Mouse (Mus musculus): ENCODE data around the gene Usp39. TPM values are rescaled to one million over a fixed set of nuclear protein-coding genes. Genes with fewer than 3 reads are reported as not detected.

Gene Usp39
- polyA plus RNA-seq, 1 experiment from 2014 or later, result 113 TPM

DNA sequence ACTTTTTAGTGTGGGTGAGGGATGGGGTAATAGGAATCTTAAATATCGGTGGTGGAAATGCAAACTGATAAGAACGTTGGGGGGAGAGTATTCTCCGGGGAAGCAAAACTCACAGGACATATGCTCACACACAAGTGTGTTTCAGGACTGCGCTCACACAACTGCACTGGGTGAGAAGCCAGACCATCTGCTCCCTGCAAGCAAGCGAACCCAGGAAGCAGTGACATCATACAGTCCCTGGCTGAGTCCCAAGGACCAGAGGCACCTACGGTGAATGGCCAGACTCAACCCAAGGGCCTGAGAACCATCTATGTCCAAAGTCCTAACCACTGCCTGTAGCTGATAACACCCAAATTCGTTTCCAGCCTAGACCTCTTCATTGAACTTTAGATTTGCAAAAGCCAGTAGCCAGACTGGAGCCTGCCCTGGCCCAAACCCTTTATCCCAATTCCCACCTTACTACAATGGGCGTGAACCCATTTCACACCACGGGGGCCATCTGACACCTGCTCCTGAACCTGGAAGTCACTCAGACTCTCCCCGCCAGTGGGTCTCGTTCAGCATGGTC, 73.9 kb downstream of the Usp39 start:
- ATAC-seq (replicated peaks; ENCODE audit: low FRiP score), result no peak
- H3K36me3 ChIP-seq (ENCODE audit: control insufficient read depth, insufficient read depth, low read length), result no peaks in the 10 kb centered on the region
- no peaks in the 10 kb centered on the region for H3K9me3 ChIP-seq (ENCODE audit: control insufficient read depth, low read length)
- H3K4me3 ChIP-seq (ENCODE audit: low read depth, low read length), result no peak overlapping the region
- H3K9ac ChIP-seq (ENCODE audit: low read length), result no peak overlapping the region
- WGBS, result 89% methylated on average over 11 of the region's 11 CpGs
- H3K27me3 ChIP-seq (ENCODE audit: control insufficient read depth, insufficient read depth, low read length), result no peaks in the 10 kb centered on the region
- no peak overlapping the region for H3K4me2 ChIP-seq (ENCODE audit: low read depth, low read length, severe bottlenecking)
- no peak for DNase-seq (ENCODE audit: low spot score)
- H3K4me1 ChIP-seq (replicated peaks; ENCODE audit: control insufficient read depth, insufficient read depth, low read length), result no peaks in the 10 kb centered on the region
- no peak overlapping the region for H3K27ac ChIP-seq (ENCODE audit: low read depth, low read length)

DNA sequence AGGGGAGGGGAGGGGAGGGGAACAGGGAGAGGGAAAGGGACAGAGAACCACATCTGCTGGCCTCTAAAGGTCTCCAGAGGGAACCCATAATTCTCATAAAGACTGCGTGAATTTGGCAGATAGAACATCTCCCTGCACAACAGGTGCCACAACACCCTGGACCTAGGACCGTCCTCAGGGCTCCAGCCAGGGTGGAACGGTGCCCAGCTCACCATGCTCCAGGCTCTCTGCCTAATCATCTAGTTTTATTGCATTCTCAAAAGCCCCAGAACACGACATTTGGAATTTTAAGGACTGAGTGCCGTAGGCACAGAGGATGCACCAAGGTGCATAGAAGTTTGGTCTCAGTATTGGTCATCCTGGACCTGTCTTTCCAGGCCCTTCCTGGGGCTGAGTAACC, 74.7 kb downstream of the Usp39 start:
- H3K4me2 ChIP-seq (ENCODE audit: low read depth, low read length, severe bottlenecking), result no peak overlapping the region
- ATAC-seq (replicated peaks; ENCODE audit: low FRiP score) (no peak), DNase-seq (ENCODE audit: low spot score) (no peak)
- H3K36me3 ChIP-seq (ENCODE audit: control insufficient read depth, insufficient read depth, low read length), result no peaks in the 10 kb centered on the region
- H3K27ac ChIP-seq (ENCODE audit: low read depth, low read length), result no peak overlapping the region
- no peak overlapping the region for H3K4me3 ChIP-seq (ENCODE audit: low read depth, low read length)
- no peaks in the 10 kb centered on the region for H3K9me3 ChIP-seq (ENCODE audit: control insufficient read depth, low read length)
- H3K4me1 ChIP-seq (replicated peaks; ENCODE audit: control insufficient read depth, insufficient read depth, low read length), result no peaks in the 10 kb centered on the region
- H3K9ac ChIP-seq (ENCODE audit: low read length), result no peak overlapping the region
- WGBS, result 96% methylated on average over 5 of the region's 5 CpGs
- no peaks in the 10 kb centered on the region for H3K27me3 ChIP-seq (ENCODE audit: control insufficient read depth, insufficient read depth, low read length)

Other genes starting within 250 kb of the Usp39 start
- 40.4 and 43.3 TPM in 2 replicates for gene St3gal5, start 247.6 kb downstream of the Usp39 start, polyA plus RNA-seq (2014; fragmentation: Nextera tagmentation; extraction: Ambion mirVana)
- 10.8 and 11.8 TPM in 2 replicates for gene Atoh8, start 109.6 kb downstream of the Usp39 start, polyA plus RNA-seq (2014; fragmentation: Nextera tagmentation; extraction: Ambion mirVana)
- gene Sftpb, start 40.6 kb downstream of the Usp39 start, polyA plus RNA-seq (2014; fragmentation: Nextera tagmentation; extraction: Ambion mirVana), result not detected in 2 replicates
- gene 0610030E20Rik, start 2.1 kb upstream of the Usp39 start, polyA plus RNA-seq (2014; fragmentation: Nextera tagmentation; extraction: Ambion mirVana), result 21.4 and 21.5 TPM in 2 replicates
- gene Tmem150a, start 10.3 kb upstream of the Usp39 start, polyA plus RNA-seq (2014; fragmentation: Nextera tagmentation; extraction: Ambion mirVana), result 4.2 and 4.6 TPM in 2 replicates
- 102 and 106 TPM in 2 replicates for gene Rnf181, start 21.8 kb upstream of the Usp39 start, polyA plus RNA-seq (2014; fragmentation: Nextera tagmentation; extraction: Ambion mirVana)
- 8.1 and 11.9 TPM in 2 replicates for gene Vamp5, start 35.3 kb upstream of the Usp39 start, polyA plus RNA-seq (2014; fragmentation: Nextera tagmentation; extraction: Ambion mirVana)
- 34.1 and 35.6 TPM in 2 replicates for gene Vamp8, start 45.5 kb upstream of the Usp39 start, polyA plus RNA-seq (2014; fragmentation: Nextera tagmentation; extraction: Ambion mirVana)
- 11.7 and 13.5 TPM in 2 replicates for gene Ggcx, start 69.1 kb upstream of the Usp39 start, polyA plus RNA-seq (2014; fragmentation: Nextera tagmentation; extraction: Ambion mirVana)
- 504 and 506 TPM in 2 replicates for gene Mat2a, start 94.4 kb upstream of the Usp39 start, polyA plus RNA-seq (2014; fragmentation: Nextera tagmentation; extraction: Ambion mirVana)
- gene Sh2d6, start 176.5 kb upstream of the Usp39 start, polyA plus RNA-seq (2014; fragmentation: Nextera tagmentation; extraction: Ambion mirVana), result 0.36 and 0.51 TPM in 2 replicates
- gene Capg, start 199.2 kb upstream of the Usp39 start, polyA plus RNA-seq (2014; fragmentation: Nextera tagmentation; extraction: Ambion mirVana), result 7.1 and 8.4 TPM in 2 replicates